8 mouse cellular contexts compared by ENCODE assay signal in genomic region chr17:81064279-81064978, GRCm38 (mm10). TPM values are rescaled to one million over a fixed set of nuclear protein-coding genes. Genes with fewer than 3 reads are reported as not detected.
DNase-seq lines count a peak whose midpoint lies in the region; ATAC-seq and TF ChIP-seq lines count a peak whose summit lies in the region.

No protein-coding gene starts in this region.

- peak overlapping the region; percentile 90 for H3K9ac ChIP-seq in liver, embryonic 15.5 days
- peak overlapping the region; percentile 72 for H3K9ac ChIP-seq in neural tube, embryonic 14.5 days (replicated peaks; ENCODE audit: low read depth, low read length)

- H3K27ac ChIP-seq in cerebellum, adult 2 months (ENCODE audit: insufficient read depth, low read length): peak overlapping the region; percentile 78
- H3K27ac ChIP-seq in kidney, adult 2 months (ENCODE audit: insufficient read depth, low read depth, low read length): peak overlapping the region; percentile 22; the same call in 1 of the 2 replicates
- H3K27ac ChIP-seq in liver, embryonic 15.5 days (replicated peaks): peak overlapping the region; percentile 78
- H3K27ac ChIP-seq in neural tube, embryonic 14.5 days (ENCODE audit: low read depth, low read length): no peak overlapping the region

- H3K9me3 ChIP-seq in liver, embryonic 15.5 days (replicated peaks): no peaks in the 10 kb centered on the region
- no peaks in the 10 kb centered on the region for H3K9me3 ChIP-seq in neural tube, embryonic 14.5 days (ENCODE audit: control insufficient read depth, low read length)

- TF ChIP-seq CTCF in cerebellum, adult 2 months (IDR thresholded peaks at IDR 0.05; ENCODE audit: borderline replicate concordance, insufficient read depth, low read depth, low read length): no peak
- TF ChIP-seq CTCF in kidney, adult 2 months (conservative IDR thresholded peaks at IDR 0.05; ENCODE audit: insufficient read depth, insufficient read length, low read depth, low read length): no peak

- peak overlapping the region; percentile 74 for H3K4me3 ChIP-seq in cerebellum, adult 2 months (replicated peaks; ENCODE audit: insufficient read depth, low read depth, low read length)
- H3K4me3 ChIP-seq in kidney, adult 2 months (ENCODE audit: insufficient read depth, low read depth, low read length): peak overlapping the region; percentile 70
- H3K4me3 ChIP-seq in liver, embryonic 15.5 days (replicated peaks): peak overlapping the region; percentile 95
- peak overlapping the region; percentile 48 for H3K4me3 ChIP-seq in neural tube, embryonic 14.5 days (ENCODE audit: low read depth, low read length)

- H3K36me3 ChIP-seq in kidney, adult 2 months (ENCODE audit: control insufficient read depth, insufficient read depth, low read length): no peaks in the 10 kb centered on the region
- peaks cover 8% of the 10 kb centered on the region; the same call in 1 of the 2 replicates for H3K36me3 ChIP-seq in liver, embryonic 15.5 days (replicated peaks)
- H3K36me3 ChIP-seq in neural tube, embryonic 14.5 days (ENCODE audit: control insufficient read depth, insufficient read depth, low read length): no peaks in the 10 kb centered on the region

- WGBS in cerebellum, adult 2 months: 11% methylated on average over 28 of the region's 28 CpGs
- 9% methylated on average over 28 of the region's 28 CpGs for WGBS in kidney, adult 2 months
- WGBS in liver, embryonic 15.5 days (ENCODE audit: insufficient replicate concordance): 6% methylated on average over 28 of the region's 28 CpGs
- WGBS in neural tube, embryonic 14.5 days: 17% methylated on average over 28 of the region's 28 CpGs

- no peak for TF ChIP-seq POLR2A in cerebellum, adult 2 months (IDR thresholded peaks at IDR 0.05; ENCODE audit: borderline replicate concordance, insufficient read depth, low read length)
- no peak for TF ChIP-seq POLR2A in kidney, adult 2 months (IDR thresholded peaks at IDR 0.05; ENCODE audit: low read depth, low read length)

- peaks cover 3% of the 10 kb centered on the region; the same call in 1 of the 2 replicates for H3K4me1 ChIP-seq in cerebellum, adult 2 months (ENCODE audit: control insufficient read depth, insufficient read depth, low read length)
- H3K4me1 ChIP-seq in kidney, adult 2 months (ENCODE audit: control insufficient read depth, insufficient read depth, low read length): peaks cover 4% of the 10 kb centered on the region
- peaks cover 31% of the 10 kb centered on the region for H3K4me1 ChIP-seq in liver, embryonic 15.5 days (replicated peaks)
- H3K4me1 ChIP-seq in neural tube, embryonic 14.5 days (ENCODE audit: control insufficient read depth, insufficient read depth, low read length): no peaks in the 10 kb centered on the region

- H3K27me3 ChIP-seq in cerebellum, adult 2 months (ENCODE audit: control insufficient read depth, insufficient read depth, low read length): no peaks in the 10 kb centered on the region
- H3K27me3 ChIP-seq in kidney, adult 2 months (replicated peaks; ENCODE audit: control insufficient read depth, insufficient read depth, low read length): no peaks in the 10 kb centered on the region
- no peaks in the 10 kb centered on the region for H3K27me3 ChIP-seq in liver, embryonic 15.5 days
- no peaks in the 10 kb centered on the region for H3K27me3 ChIP-seq in neural tube, embryonic 14.5 days (ENCODE audit: control insufficient read depth, insufficient read depth, low read length)

- H3K4me2 ChIP-seq in liver, embryonic 15.5 days: peak overlapping the region; percentile 74
- peak overlapping the region; percentile 54 for H3K4me2 ChIP-seq in neural tube, embryonic 14.5 days (ENCODE audit: low read depth, low read length)

- peak; percentile 75 for ATAC-seq in liver, embryonic 15.5 days (ENCODE audit: insufficient read depth)
- peak; percentile 86 for ATAC-seq in neural tube, embryonic 14.5 days (ENCODE audit: low read depth)

- DNase-seq in urinary bladder, postnatal 25 days (ENCODE audit: low spot score): peak; percentile 5
- DNase-seq in urinary bladder, postnatal 14 days (ENCODE audit: low spot score): no peak
- DNase-seq in cerebellum, adult 2 months: peak; percentile 13 to 17
- DNase-seq in frontal cortex, adult 2 months (ENCODE audit: extremely low spot score in 1 of 2, low spot score in 1 of 2): peak; percentile 28 to 49
- peak; percentile 55 for DNase-seq in kidney, adult 2 months
- DNase-seq in urinary bladder, postnatal 10 days (ENCODE audit: low spot score): no peak

RNA-seq across cellular contexts. Expression of gene Thumpd2, which starts 0.5 kb away (rescaled TPM):
- 3.9 and 4.3 TPM in 2 replicates for polyA plus RNA-seq in cerebellum, adult 2 months (2012; rRNA removed)
- 4.6 and 5.6 TPM in 2 replicates for polyA plus RNA-seq in frontal cortex, adult 2 months (2012; rRNA removed)
- polyA plus RNA-seq in kidney, adult 2 months (2012; rRNA removed): 1.6 and 2.3 TPM in 2 replicates
- polyA plus RNA-seq in liver, embryonic 15.5 days (2015; fragmentation: Nextera tagmentation; extraction: Ambion mirVana): 5.8 TPM in 2 replicates
- 8.6 and 9.7 TPM in 2 replicates for polyA plus RNA-seq in neural tube, embryonic 14.5 days (2014; fragmentation: Nextera tagmentation; extraction: Ambion mirVana)

Comparison
In these comparisons a context has a peak if more than half of its experiments do, and no peak if none do; other contexts are left out.
1. DNase-seq: peak in urinary bladder, postnatal 25 days (single experiment), cerebellum, adult 2 months (2 of 2), frontal cortex, adult 2 months (2 of 2) and kidney, adult 2 months (single experiment); none in urinary bladder, postnatal 14 days (single experiment) and urinary bladder, postnatal 10 days (single experiment).
2. Peak in every context shown above with its lines, with median percentiles within 50 percentile points of each other: H3K4me3 ChIP-seq.